Mouse (Mus musculus): ENCODE data around the gene Mlf2. TPM values are rescaled to one million over a fixed set of nuclear protein-coding genes. Genes with fewer than 3 reads are reported as not detected.
"Not testable (repeated sequence)": the region's sequence is repeated elsewhere in the genome, so short reads cannot be mapped to it uniquely, and the experiment has no call there.

Mlf2 gene
- 21.9 and 22.2 TPM in 2 replicates for polyA plus RNA-seq (2012)

GRCm38 (mm10) chr6:124930754-124931524 is at the start of gene Mlf2:
Gene Mlf2 (plus strand): TSS chr6:124931386.
- Histone ChIP-seq H3K36me3 (ENCODE audit: control insufficient read depth) (peaks cover 35% of the 10 kb centered on the region), H3K4me3 (replicated peaks) (peak within 1 kb of the TSS; percentile 97), H3K27me3 (ENCODE audit: control insufficient read depth) (peaks cover 2% of the 10 kb centered on the region; the same call in 1 of the 2 replicates), H3K4me1 (ENCODE audit: control insufficient read depth) (peaks cover 31% of the 10 kb centered on the region), H3K9me3 (ENCODE audit: control insufficient read depth, low read length) (no peaks in the 10 kb centered on the region)
- TF ChIP-seq GATA1 (IDR thresholded peaks at IDR 0.05; ENCODE audit: low read length) = no peak
- TF ChIP-seq TAL1 (IDR thresholded peaks at IDR 0.05; ENCODE audit: low read length) = no peak

GRCm38 (mm10) chr6:124881821-124882220 is 49.4 kb upstream of the Mlf2 start:
- no peaks in the 10 kb centered on the region for H3K9me3 ChIP-seq (ENCODE audit: control insufficient read depth, low read length)
- no peaks in the 10 kb centered on the region for H3K4me1 ChIP-seq (ENCODE audit: control insufficient read depth)
- H3K4me3 ChIP-seq (replicated peaks) = no peak overlapping the region
- H3K36me3 ChIP-seq (ENCODE audit: control insufficient read depth) = no peaks in the 10 kb centered on the region
- peaks cover 2% of the 10 kb centered on the region for H3K27me3 ChIP-seq (ENCODE audit: control insufficient read depth)
- TF ChIP-seq TAL1 (IDR thresholded peaks at IDR 0.05; ENCODE audit: low read length) (no peak), GATA1 (IDR thresholded peaks at IDR 0.05; ENCODE audit: low read length) (no peak)

DNA sequence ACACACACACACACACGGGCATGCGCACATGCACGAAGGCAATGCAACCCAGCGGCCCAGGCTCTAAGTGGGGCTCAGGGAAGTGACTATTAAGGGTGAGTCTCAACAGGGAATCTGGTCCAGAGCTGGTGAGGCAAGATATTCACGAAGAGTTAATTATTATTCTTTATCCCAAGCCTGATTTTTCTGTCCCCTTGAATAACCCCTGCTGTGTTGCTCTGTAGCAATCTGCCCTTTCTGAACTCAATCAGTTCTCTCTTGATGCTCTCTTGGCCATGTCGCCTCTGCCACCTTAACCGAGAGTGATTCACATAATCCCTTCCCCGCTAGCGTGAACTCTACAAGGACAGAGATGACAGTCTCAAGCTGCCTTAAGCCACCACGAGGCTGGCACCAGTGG is 47.8 kb upstream of the Mlf2 start:
- H3K9me3 ChIP-seq (ENCODE audit: control insufficient read depth, low read length) = no peaks in the 10 kb centered on the region
- H3K4me3 ChIP-seq (replicated peaks) = no peak overlapping the region
- H3K36me3 ChIP-seq (ENCODE audit: control insufficient read depth) = no peaks in the 10 kb centered on the region
- H3K27me3 ChIP-seq (ENCODE audit: control insufficient read depth) = peaks cover 2% of the 10 kb centered on the region
- TF ChIP-seq TAL1 (IDR thresholded peaks at IDR 0.05; ENCODE audit: low read length) = no peak
- no peak for TF ChIP-seq GATA1 (IDR thresholded peaks at IDR 0.05; ENCODE audit: low read length)
- no peaks in the 10 kb centered on the region for H3K4me1 ChIP-seq (ENCODE audit: control insufficient read depth)

DNA sequence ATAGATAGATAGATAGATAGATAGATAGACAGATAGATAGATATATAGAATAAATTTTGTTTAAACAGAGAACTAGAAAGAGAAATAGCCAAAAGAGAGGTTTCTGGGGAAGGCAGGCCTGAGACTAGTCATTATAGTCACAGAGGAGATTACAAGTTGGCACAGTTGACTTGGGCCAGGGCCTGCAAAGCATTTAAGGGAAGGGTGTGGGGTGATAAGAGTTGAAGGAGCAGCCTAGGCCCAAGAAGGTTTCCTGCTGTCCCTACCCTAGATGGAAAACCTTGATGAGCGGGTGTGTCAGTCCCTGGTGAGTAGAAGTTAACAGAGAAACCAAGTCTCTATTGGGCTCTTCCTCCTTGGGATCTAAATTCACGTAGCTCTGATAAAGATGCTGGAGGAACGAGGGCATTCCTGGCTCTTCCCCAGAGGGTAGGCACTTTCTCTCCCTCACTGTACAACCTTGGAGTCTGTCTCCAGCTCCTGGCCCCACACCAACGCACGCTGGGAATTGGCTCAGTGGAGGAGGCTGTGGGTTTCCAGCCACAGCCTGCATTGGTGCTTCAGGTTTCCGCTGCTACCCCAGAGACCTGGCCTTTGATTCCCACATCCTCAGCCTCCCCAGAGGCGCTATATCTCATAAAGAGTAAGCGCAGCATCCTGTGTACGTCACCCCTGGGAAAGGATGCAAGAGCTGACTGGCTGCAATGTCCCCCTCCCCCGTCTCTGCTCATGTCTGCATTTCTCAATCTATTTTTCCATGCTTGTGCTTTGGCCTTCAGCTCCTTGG is 46.3 kb upstream of the Mlf2 start:
- no peaks in the 10 kb centered on the region for H3K36me3 ChIP-seq (ENCODE audit: control insufficient read depth)
- no peaks in the 10 kb centered on the region for H3K9me3 ChIP-seq (ENCODE audit: control insufficient read depth, low read length)
- peaks cover 2% of the 10 kb centered on the region for H3K27me3 ChIP-seq (ENCODE audit: control insufficient read depth)
- TF ChIP-seq TAL1 (IDR thresholded peaks at IDR 0.05; ENCODE audit: low read length) = no peak
- no peak for TF ChIP-seq GATA1 (IDR thresholded peaks at IDR 0.05; ENCODE audit: low read length)
- no peaks in the 10 kb centered on the region for H3K4me1 ChIP-seq (ENCODE audit: control insufficient read depth)
- H3K4me3 ChIP-seq (replicated peaks) = no peak overlapping the region

- Histone ChIP-seq H3K4me3 (replicated peaks) (no peak overlapping the region), H3K27me3 (ENCODE audit: control insufficient read depth) (peaks cover 2% of the 10 kb centered on the region), H3K4me1 (ENCODE audit: control insufficient read depth) (no peaks in the 10 kb centered on the region), H3K36me3 (ENCODE audit: control insufficient read depth) (no peaks in the 10 kb centered on the region), H3K9me3 (ENCODE audit: control insufficient read depth, low read length) (no peaks in the 10 kb centered on the region)
- TF ChIP-seq TAL1 (IDR thresholded peaks at IDR 0.05; ENCODE audit: low read length) (no peak), GATA1 (IDR thresholded peaks at IDR 0.05; ENCODE audit: low read length) (no peak)
Measured at GRCm38 (mm10) chr6:124885956-124886381, 45.2 kb upstream of the Mlf2 start.

DNA sequence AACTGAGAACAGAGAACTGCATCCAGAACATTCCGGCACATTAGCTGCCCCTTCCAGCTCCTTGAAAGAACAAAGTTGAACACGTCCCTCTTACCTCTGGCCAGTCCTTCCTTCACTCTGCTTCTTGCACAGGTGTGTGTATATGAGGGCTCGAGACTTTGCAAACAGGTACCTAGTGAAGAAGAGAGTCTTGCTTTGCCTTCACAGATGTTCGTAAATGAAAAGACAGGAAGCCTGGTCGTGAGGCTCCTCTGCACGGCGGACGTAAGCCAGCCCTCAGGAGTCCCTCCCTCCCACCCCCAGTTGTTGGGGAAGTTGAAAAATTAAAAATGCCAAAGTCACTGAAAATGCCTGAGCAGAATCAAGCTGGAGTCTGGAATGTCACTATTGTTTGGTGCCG is 43.2 kb upstream of the Mlf2 start, which contains the start of gene Cd4:
TSS of gene Cd4 (minus strand) at position 236 of the 400 bp plus-strand sequence.
- Histone ChIP-seq H3K9me3 (ENCODE audit: control insufficient read depth, low read length) (no peaks in the 10 kb centered on the region), H3K4me3 (replicated peaks) (no peak within 1 kb of the TSS), H3K27me3 (ENCODE audit: control insufficient read depth) (no peaks in the 10 kb centered on the region), H3K36me3 (ENCODE audit: control insufficient read depth) (no peaks in the 10 kb centered on the region), H3K4me1 (ENCODE audit: control insufficient read depth) (no peaks in the 10 kb centered on the region)
- TF ChIP-seq TAL1 (IDR thresholded peaks at IDR 0.05; ENCODE audit: low read length) (no peak), GATA1 (IDR thresholded peaks at IDR 0.05; ENCODE audit: low read length) (no peak)

DNA sequence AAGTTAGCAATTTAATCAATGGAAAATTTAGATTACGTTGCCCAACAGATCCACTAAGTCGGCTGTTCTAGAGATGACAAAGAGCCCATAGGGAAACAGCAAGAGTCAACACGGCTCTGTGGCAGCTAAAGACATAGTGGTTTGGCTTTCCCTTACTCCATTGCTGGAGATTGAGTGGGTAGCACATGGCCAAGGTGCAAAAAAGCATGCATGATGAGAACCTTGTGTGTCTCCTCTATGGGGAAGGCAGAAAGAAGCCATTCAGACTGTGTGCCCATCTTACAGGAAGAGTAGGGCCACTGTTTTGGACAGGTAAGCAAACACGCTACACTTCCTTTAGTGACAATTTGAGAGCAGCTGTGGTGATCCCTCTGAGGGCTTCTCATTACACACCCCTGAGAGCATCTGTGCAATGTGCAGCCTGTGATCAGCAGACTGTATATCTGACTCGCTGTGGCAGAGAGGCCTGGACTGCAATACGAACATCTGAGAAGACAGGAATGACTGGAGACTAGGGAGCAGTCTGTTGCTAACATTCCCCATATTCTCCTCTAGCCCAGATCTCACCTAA is 42.5 kb upstream of the Mlf2 start:
- no peaks in the 10 kb centered on the region for H3K36me3 ChIP-seq (ENCODE audit: control insufficient read depth)
- H3K9me3 ChIP-seq (ENCODE audit: control insufficient read depth, low read length) = no peaks in the 10 kb centered on the region
- no peak overlapping the region for H3K4me3 ChIP-seq (replicated peaks)
- H3K4me1 ChIP-seq (ENCODE audit: control insufficient read depth) = no peaks in the 10 kb centered on the region
- no peaks in the 10 kb centered on the region for H3K27me3 ChIP-seq (ENCODE audit: control insufficient read depth)
- TF ChIP-seq TAL1 (IDR thresholded peaks at IDR 0.05; ENCODE audit: low read length) = no peak
- no peak for TF ChIP-seq GATA1 (IDR thresholded peaks at IDR 0.05; ENCODE audit: low read length)

- Histone ChIP-seq H3K4me3 (replicated peaks) (no peak overlapping the region), H3K36me3 (ENCODE audit: control insufficient read depth) (no peaks in the 10 kb centered on the region), H3K4me1 (ENCODE audit: control insufficient read depth) (no peaks in the 10 kb centered on the region), H3K27me3 (ENCODE audit: control insufficient read depth) (no peaks in the 10 kb centered on the region), H3K9me3 (ENCODE audit: control insufficient read depth, low read length) (no peaks in the 10 kb centered on the region)
- no peak for TF ChIP-seq TAL1 (IDR thresholded peaks at IDR 0.05; ENCODE audit: low read length)
Measured at GRCm38 (mm10) chr6:124890997-124891396, 40.2 kb upstream of the Mlf2 start.

GRCm38 (mm10) chr6:124894113-124894512 is 37.1 kb upstream of the Mlf2 start:
- not testable (repeated sequence) for H3K36me3 ChIP-seq (ENCODE audit: control insufficient read depth); H3K9me3 ChIP-seq (ENCODE audit: control insufficient read depth, low read length); H3K4me3 ChIP-seq (replicated peaks); H3K4me1 ChIP-seq (ENCODE audit: control insufficient read depth); H3K27me3 ChIP-seq (ENCODE audit: control insufficient read depth)

All from erythroblast, embryonic 14.5 days (primary cell).